Mouse (Mus musculus): Measurements from ENCODE around the gene Dlg1.

The Dlg1 gene

GRCm38 (mm10) chr16:31867736-31868135, 204.5 kb downstream of the Dlg1 start:
- no peak for DNase-seq

- no peak for DNase-seq
Observed at GRCm38 (mm10) chr16:31873721-31874120, 210.5 kb downstream of the Dlg1 start.

GRCm38 (mm10) chr16:31875391-31875790, 212.1 kb downstream of the Dlg1 start:
- DNase-seq: no peak

GRCm38 (mm10) chr16:31876386-31876785, 213.1 kb downstream of the Dlg1 start:
- DNase-seq: no peak

- no peak for DNase-seq
Observed at GRCm38 (mm10) chr16:31878052-31878451, 214.8 kb downstream of the Dlg1 start.

- DNase-seq: peak; percentile 74
Observed at GRCm38 (mm10) chr16:31878573-31879257, 215.5 kb downstream of the Dlg1 start, which contains the start of gene Meltf. TSS of gene Meltf (plus strand) at chr16:31878810.

- DNase-seq: no peak
Observed at GRCm38 (mm10) chr16:31880146-31880840, 217.1 kb downstream of the Dlg1 start.

- peak; percentile 63 for DNase-seq
Observed at GRCm38 (mm10) chr16:31882381-31882908, 219.2 kb downstream of the Dlg1 start.

GRCm38 (mm10) chr16:31883302-31883701, 220.1 kb downstream of the Dlg1 start:
- DNase-seq: peak; percentile 61

GRCm38 (mm10) chr16:31883902-31884301, 220.7 kb downstream of the Dlg1 start:
- DNase-seq: peak; percentile 61

GRCm38 (mm10) chr16:31890907-31891306, 227.7 kb downstream of the Dlg1 start:
- no peak for DNase-seq

- no peak for DNase-seq
Observed at GRCm38 (mm10) chr16:31893396-31894141, 230.3 kb downstream of the Dlg1 start.

- peak; percentile 83 for DNase-seq
Observed at GRCm38 (mm10) chr16:31896971-31897774, 233.9 kb downstream of the Dlg1 start.

- DNase-seq: peak; percentile 75
Observed at GRCm38 (mm10) chr16:31898546-31899326, 235.5 kb downstream of the Dlg1 start.

- DNase-seq: no peak
Observed at GRCm38 (mm10) chr16:31901886-31902285, 238.6 kb downstream of the Dlg1 start.

- DNase-seq: no peak
Observed at GRCm38 (mm10) chr16:31903239-31903638, 240.0 kb downstream of the Dlg1 start.

GRCm38 (mm10) chr16:31905331-31905730, 242.1 kb downstream of the Dlg1 start:
- no peak for DNase-seq

- DNase-seq: peak; percentile 38
Observed at GRCm38 (mm10) chr16:31905891-31906825, 242.9 kb downstream of the Dlg1 start.

- no peak for DNase-seq
Observed at GRCm38 (mm10) chr16:31906896-31907295, 243.7 kb downstream of the Dlg1 start.

- no peak for DNase-seq
Observed at GRCm38 (mm10) chr16:31908959-31909358, 245.7 kb downstream of the Dlg1 start.
